Mouse (Mus musculus) neural tube, embryonic 12.5 days (tissue): ENCODE data around the gene Smtn. TPM values are rescaled to one million over a fixed set of nuclear protein-coding genes. Genes with fewer than 3 reads are reported as not detected.
A peak's percentile ranks its signal among the peaks of the same experiment; 100 is the strongest.

Experiments
- ATAC-seq: fragments of 200-750 bp; cut with Nextera tagmentation; 2 replicates; pipeline ENCODE4 v1.8.0; 2017; ENCODE audit warnings: low read depth, mild to moderate bottlenecking, moderate TSS enrichment, moderate library complexity; ENCODE audit not compliant: low FRiP score
- H3K27ac ChIP-seq: fragments of 300-500 bp; sonication (generic); 2 replicates; pipeline ENCODE4 v1.5.1; 2016
- H3K27me3 ChIP-seq: fragments of 300-500 bp; sonication (generic); replicated peaks from 2 replicates; pipeline ENCODE4 v1.6.1; 2016; ENCODE audit warnings: mild to moderate bottlenecking
- H3K36me3 ChIP-seq: fragments of 300-500 bp; sonication (generic); 2 replicates; pipeline ENCODE4 v1.6.1; 2016; ENCODE audit warnings: mild to moderate bottlenecking
- H3K4me1 ChIP-seq: fragments of 300-500 bp; sonication (generic); 2 replicates; pipeline ENCODE4 v1.6.1; 2016
- H3K4me2 ChIP-seq: fragments of 300-500 bp; sonication (generic); replicated peaks from 2 replicates; pipeline ENCODE4 v1.6.1; 2016; ENCODE audit warnings: mild to moderate bottlenecking
- H3K4me3 ChIP-seq: fragments of 300-500 bp; sonication (generic); 2 replicates; pipeline ENCODE4 v1.5.1; 2016
- H3K9ac ChIP-seq: fragments of 300-500 bp; sonication (generic); 2 replicates; pipeline ENCODE4 v1.6.1; 2016; ENCODE audit warnings: mild to moderate bottlenecking
- H3K9me3 ChIP-seq: fragments of 300-500 bp; sonication (generic); 2 replicates; pipeline ENCODE4 v1.6.1; 2016; ENCODE audit warnings: mild to moderate bottlenecking
- WGBS: fragments of 180-500 bp; shearing (Covaris S2); methylation state at CpG from one replicate; pipeline ENCODE4 v1.1.7; 2016; 5-methylcytosine and 5-hydroxymethylcytosine counted together
- polyA plus RNA-seq: library from polyadenylated mRNA; unstranded; fragments of >200 nt; fragmentation: Nextera tagmentation; extraction: Ambion mirVana; gene quantifications from 2 replicates; pipeline ENCODE4 v1.2.1, GENCODE M21; 2016

Smtn gene
- polyA plus RNA-seq, 1 experiment from 2014 or later = 37.9 TPM

DNA sequence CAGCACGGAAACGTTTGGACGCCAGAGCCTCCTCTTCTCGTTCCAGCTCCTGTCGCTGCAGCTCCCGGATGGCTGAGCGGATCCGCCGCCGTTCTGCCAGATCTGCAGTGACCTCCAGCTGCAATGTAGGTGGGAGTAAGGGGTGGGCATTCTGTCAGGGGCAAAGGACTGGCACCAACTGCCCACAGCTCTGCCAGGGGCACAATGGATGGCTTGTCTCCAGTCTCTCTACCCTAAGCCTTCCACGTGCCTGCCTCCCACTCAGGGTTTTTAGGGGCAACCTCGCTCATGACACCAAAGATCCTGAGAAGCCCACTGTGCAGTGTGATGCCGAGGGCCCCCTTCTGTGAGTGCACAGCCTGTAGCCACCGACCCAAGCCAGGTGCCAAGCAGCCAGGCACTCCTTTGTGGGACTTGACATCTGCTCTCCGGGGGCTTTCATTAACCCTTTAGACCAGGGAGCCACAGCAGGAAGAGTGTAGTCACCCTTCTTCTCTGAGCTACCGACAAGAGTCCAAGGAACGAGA lies 6.9 kb downstream of the Smtn start:
- 0 out of 2 replicates have a peak, but pooled peaks cover 3% of the 10 kb centered on the region for H3K27me3 ChIP-seq
- no peak overlapping the region for H3K4me3 ChIP-seq
- no peak overlapping the region for H3K9ac ChIP-seq
- ATAC-seq = no peak
- WGBS = 90% methylated on average over 17 of the region's 17 CpGs
- H3K4me1 ChIP-seq = peaks cover 21% of the 10 kb centered on the region
- H3K27ac ChIP-seq = no peak overlapping the region
- H3K4me2 ChIP-seq = no peak overlapping the region
- H3K36me3 ChIP-seq = peaks cover 47% of the 10 kb centered on the region
- H3K9me3 ChIP-seq = no peaks in the 10 kb centered on the region

- Histone ChIP-seq H3K4me2 (no peak overlapping the region), H3K36me3 (peaks cover 57% of the 10 kb centered on the region), H3K4me1 (peaks cover 16% of the 10 kb centered on the region), H3K9me3 (no peaks in the 10 kb centered on the region), H3K4me3 (no peak overlapping the region), H3K27me3 (no peaks in the 10 kb centered on the region), H3K27ac (no peak overlapping the region), H3K9ac (0 out of 2 replicates have a peak overlapping the region, but pooled peaks have one; percentile 5)
- ATAC-seq = no peak
- 90% methylated on average over 16 of the region's 16 CpGs for WGBS
These were observed 8.1 kb downstream of the Smtn start for GRCm38 (mm10) chr11:3532101-3532931.

DNA sequence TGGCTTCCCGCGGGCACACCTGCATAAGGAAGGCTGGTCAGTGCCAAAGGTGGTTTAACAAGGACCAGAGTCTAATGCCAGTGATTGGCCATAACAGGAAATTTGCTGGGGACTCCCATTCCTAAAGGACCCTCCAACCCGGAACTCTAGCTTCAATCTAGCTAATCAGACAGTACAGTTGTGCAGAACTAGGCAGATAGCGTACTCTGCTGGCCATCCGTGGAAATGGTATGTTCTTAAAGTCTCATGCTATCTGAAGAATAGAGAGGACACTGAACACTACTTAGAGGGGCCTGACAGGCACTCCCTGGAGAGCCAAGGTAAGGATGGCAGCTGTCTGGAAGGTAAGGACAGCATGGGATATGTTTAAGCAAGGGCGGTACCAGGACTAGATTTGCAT lies 8.8 kb downstream of the Smtn start:
- Histone ChIP-seq H3K9ac (no peak overlapping the region), H3K4me3 (no peak overlapping the region), H3K27me3 (no peaks in the 10 kb centered on the region), H3K36me3 (peaks cover 64% of the 10 kb centered on the region), H3K4me1 (peaks cover 15% of the 10 kb centered on the region), H3K4me2 (no peak overlapping the region), H3K27ac (no peak overlapping the region), H3K9me3 (no peaks in the 10 kb centered on the region)
- ATAC-seq = no peak
- WGBS = 85% methylated on average over 6 of the region's 6 CpGs

DNA sequence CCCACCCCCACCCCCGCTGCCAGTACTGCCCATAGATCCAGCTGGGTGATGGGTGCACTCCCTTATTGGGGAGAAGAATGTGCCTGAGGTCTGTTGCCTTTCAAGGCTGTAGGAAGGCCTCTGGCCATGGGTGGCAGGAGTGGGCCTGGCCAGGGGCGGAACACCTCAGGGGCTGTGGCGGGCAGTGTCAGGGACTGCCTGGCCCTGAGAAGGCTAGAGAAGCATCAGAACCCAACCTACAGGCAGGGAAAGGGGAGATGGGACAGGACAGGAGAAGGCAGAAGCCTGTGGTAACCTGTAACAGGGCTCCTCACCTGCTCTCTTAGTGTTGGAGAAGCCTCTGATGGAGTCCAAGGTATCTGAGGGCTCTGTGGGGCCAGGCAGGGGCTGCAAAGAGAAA lies 9.7 kb downstream of the Smtn start:
- no peaks in the 10 kb centered on the region for H3K27me3 ChIP-seq
- peaks cover 6% of the 10 kb centered on the region for H3K4me1 ChIP-seq
- no peak overlapping the region for H3K27ac ChIP-seq
- ATAC-seq = no peak
- WGBS = 92% methylated on average over 3 of the region's 3 CpGs
- no peak overlapping the region for H3K4me3 ChIP-seq
- H3K4me2 ChIP-seq = no peak overlapping the region
- H3K9me3 ChIP-seq = no peaks in the 10 kb centered on the region
- no peak overlapping the region for H3K9ac ChIP-seq
- peaks cover 73% of the 10 kb centered on the region for H3K36me3 ChIP-seq

DNA sequence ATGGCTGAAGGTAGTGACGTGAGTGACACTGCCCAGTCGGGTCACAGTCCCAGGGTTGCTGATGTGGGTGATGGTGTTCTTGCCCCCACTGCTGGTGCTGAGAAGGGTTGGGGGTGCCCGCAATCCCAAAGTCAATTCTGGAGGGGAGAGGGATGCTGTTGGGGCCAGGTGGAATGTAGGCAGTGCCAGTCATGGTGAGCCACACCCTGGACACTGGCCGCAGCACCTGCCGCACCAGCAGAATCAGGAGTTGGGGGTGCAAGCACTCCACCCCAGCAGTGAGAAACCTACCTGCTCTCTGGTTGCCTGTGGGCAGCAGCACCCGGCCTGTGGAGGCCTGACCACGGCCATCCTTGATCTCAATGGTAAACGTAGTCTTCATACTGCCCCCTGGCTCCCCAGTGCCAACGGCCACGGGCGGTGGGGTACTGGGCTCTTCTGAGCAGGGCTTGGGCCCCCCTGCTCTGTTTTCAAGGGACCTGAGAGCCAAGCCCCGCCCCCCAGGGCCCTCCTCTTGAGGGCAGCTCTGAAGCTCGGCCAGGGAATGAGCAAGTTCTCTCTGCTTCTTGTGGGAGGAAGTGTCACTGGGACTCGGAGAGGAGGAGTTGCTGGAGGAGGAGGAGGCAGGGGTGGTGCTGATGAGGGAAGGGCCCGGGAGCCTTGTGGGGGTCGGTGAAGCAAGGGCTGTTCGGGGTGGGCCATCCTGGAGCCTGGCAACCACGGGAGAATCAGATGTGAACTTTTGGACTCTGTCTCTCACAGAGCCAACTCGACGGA lies 10.7 kb downstream of the Smtn start:
- Histone ChIP-seq H3K4me2 (no peak overlapping the region), H3K27ac (no peak overlapping the region), H3K27me3 (no peaks in the 10 kb centered on the region), H3K9ac (no peak overlapping the region), H3K4me3 (no peak overlapping the region), H3K36me3 (peaks cover 80% of the 10 kb centered on the region), H3K9me3 (no peaks in the 10 kb centered on the region), H3K4me1 (no peaks in the 10 kb centered on the region)
- WGBS = 87% methylated on average over 20 of the region's 20 CpGs
- ATAC-seq = no peak

DNA sequence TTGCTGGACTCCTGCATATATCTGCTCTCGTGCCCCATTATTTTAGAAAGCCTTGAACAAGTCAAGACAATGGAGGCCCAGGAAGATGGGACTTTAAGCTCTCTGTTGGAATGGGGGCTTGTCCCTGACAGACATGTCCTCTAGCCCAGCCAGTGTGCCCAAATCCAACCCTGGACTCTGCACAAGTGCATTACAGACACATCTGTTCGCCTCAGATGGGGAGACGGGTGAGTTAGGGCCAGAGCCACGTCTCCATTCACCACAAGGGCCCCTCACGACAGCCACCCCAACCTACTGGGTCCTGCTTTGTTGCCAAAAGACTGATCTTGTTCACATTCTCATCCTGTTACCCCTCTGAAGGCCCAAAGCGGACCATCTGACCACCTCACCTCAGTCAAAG lies 12.2 kb downstream of the Smtn start:
- ATAC-seq = no peak
- H3K36me3 ChIP-seq = peaks cover 90% of the 10 kb centered on the region
- H3K4me3 ChIP-seq = no peak overlapping the region
- no peaks in the 10 kb centered on the region for H3K27me3 ChIP-seq
- no peaks in the 10 kb centered on the region for H3K9me3 ChIP-seq
- no peaks in the 10 kb centered on the region for H3K4me1 ChIP-seq
- WGBS = 84% methylated on average over 6 of the region's 6 CpGs
- H3K27ac ChIP-seq = no peak overlapping the region
- H3K4me2 ChIP-seq = no peak overlapping the region
- no peak overlapping the region for H3K9ac ChIP-seq

- Histone ChIP-seq H3K27ac (no peak overlapping the region), H3K9ac (no peak overlapping the region), H3K4me1 (no peaks in the 10 kb centered on the region), H3K9me3 (no peaks in the 10 kb centered on the region), H3K4me3 (no peak overlapping the region), H3K27me3 (no peaks in the 10 kb centered on the region), H3K4me2 (no peak overlapping the region), H3K36me3 (peaks cover 91% of the 10 kb centered on the region)
- 81% methylated on average over 8 of the region's 8 CpGs for WGBS
- ATAC-seq = no peak
These were observed 12.6 kb downstream of the Smtn start for GRCm38 (mm10) chr11:3527766-3528165.

DNA sequence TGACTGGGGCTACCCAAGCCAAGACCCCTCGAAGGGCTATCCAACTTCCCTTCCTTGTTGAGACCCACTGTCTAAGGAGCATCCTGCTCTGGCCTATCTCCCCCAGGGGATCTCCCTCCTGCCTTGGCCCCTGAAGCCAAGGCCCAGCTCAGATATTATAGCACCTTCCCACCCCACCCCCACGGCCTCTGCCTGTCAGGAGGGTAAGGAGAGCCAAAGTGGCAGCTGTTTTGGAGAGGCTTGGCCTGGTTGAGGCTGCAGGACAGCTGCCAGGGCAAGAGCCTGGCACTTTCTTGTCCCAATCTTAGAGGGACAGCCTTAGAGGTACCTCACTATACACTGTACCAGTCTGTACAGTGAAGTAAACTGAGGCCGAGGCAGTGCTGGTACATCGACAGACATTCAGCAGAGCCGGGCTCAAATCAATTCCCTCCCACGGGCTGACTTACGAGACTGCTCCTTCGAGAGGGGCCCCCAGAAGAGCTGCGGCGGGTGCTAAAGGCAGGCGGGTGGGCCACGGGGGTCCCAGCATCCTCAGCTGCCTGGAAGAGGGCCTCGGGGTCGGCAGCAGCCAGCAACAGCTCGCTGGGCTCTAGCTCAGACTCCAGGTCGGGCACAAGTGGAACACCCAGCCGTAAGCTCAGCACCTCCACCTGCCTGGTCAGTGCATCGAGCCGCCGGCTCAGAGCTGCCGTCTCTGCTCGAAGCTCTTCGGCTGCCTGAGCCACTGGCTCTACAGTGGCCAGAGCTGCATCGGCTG lies 13.3 kb downstream of the Smtn start:
- WGBS = 90% methylated on average over 24 of the region's 24 CpGs
- Histone ChIP-seq H3K4me3 (no peak overlapping the region), H3K9ac (no peak overlapping the region), H3K27me3 (no peaks in the 10 kb centered on the region), H3K36me3 (peaks cover 91% of the 10 kb centered on the region), H3K9me3 (no peaks in the 10 kb centered on the region), H3K4me2 (no peak overlapping the region), H3K27ac (no peak overlapping the region), H3K4me1 (no peaks in the 10 kb centered on the region)
- ATAC-seq = no peak

- Histone ChIP-seq H3K27ac (no peak overlapping the region), H3K9me3 (no peaks in the 10 kb centered on the region), H3K4me3 (no peak overlapping the region), H3K4me1 (no peaks in the 10 kb centered on the region), H3K27me3 (no peaks in the 10 kb centered on the region), H3K4me2 (no peak overlapping the region), H3K9ac (no peak overlapping the region), H3K36me3 (peaks cover 89% of the 10 kb centered on the region)
- ATAC-seq = no peak
- 76% methylated on average over 9 of the region's 9 CpGs for WGBS
These were observed 14.2 kb downstream of the Smtn start for GRCm38 (mm10) chr11:3526207-3526606.

DNA sequence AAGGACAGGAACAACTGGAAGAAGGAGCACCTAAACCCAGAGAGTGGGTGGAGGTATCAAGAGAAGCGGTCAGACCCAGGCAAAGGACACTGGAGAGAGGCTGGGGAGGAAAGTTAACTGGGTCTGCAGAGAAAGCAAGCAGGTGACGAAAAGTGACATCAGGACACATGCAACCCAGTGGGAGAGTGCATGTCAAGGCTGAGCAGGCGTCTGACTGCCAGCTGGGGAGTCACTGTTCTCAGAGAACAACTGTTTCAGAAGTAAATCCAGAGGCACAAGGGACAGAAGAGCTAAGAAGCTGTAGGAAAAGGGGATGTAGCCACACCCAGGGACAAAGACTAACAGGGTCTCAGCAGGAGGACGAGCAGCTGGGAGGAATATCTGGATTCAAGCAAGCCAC lies 14.9 kb downstream of the Smtn start:
- no peak overlapping the region for H3K9ac ChIP-seq
- WGBS = 89% methylated on average over 4 of the region's 4 CpGs
- H3K4me1 ChIP-seq = no peaks in the 10 kb centered on the region
- H3K4me3 ChIP-seq = no peak overlapping the region
- no peak for ATAC-seq
- H3K4me2 ChIP-seq = no peak overlapping the region
- H3K9me3 ChIP-seq = no peaks in the 10 kb centered on the region
- peaks cover 88% of the 10 kb centered on the region for H3K36me3 ChIP-seq
- no peak overlapping the region for H3K27ac ChIP-seq
- no peaks in the 10 kb centered on the region for H3K27me3 ChIP-seq

DNA sequence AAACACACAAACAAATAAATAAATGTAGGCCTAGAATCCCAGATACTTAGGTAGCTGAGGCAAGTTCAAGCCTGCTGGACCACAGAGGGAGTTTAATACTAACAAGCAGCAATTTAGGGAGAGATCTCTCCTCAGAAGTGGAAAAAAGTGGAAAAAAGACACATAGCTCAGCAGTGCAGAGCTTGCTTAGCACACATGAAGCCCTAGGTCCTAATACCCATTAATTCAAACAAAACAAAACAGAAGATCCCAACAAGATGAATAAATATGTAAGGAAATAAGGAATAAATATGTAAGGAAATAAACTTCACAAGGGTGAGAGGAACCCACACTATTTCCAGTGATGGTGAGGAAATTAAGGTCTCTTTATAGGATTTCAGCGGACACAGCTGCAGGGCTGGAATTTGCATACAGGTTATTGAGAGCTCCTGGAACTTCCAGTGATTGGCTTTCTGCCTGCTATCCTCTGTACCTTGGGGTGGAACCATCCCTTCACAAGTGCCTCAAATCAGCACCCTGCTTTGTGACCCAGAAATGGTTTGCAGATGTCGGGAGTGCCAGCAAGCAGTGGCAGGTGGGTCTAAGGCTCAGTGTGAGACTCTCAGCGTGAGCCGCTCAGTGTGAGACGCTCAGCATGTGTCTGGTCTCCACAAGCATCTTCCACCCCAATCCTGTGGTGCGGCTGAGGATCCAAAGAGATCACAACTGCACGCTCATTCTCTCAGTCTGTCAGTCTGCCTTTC lies 16.4 kb downstream of the Smtn start:
- H3K4me2 ChIP-seq = no peak overlapping the region
- no peak overlapping the region for H3K4me3 ChIP-seq
- H3K27ac ChIP-seq = no peak overlapping the region
- H3K4me1 ChIP-seq = no peaks in the 10 kb centered on the region
- ATAC-seq = no peak
- H3K9ac ChIP-seq = no peak overlapping the region
- peaks cover 74% of the 10 kb centered on the region for H3K36me3 ChIP-seq
- 89% methylated on average over 7 of the region's 7 CpGs for WGBS
- no peaks in the 10 kb centered on the region for H3K27me3 ChIP-seq
- no peaks in the 10 kb centered on the region for H3K9me3 ChIP-seq
